Mouse (Mus musculus): ENCODE measurements at regions not wholly inside any gene's neighbourhood (a gene's known extent, or its start where the extent isn't known, plus 50 kb on each side); places are given as distances from the start of the nearest gene placed in this dataset.

DNA sequence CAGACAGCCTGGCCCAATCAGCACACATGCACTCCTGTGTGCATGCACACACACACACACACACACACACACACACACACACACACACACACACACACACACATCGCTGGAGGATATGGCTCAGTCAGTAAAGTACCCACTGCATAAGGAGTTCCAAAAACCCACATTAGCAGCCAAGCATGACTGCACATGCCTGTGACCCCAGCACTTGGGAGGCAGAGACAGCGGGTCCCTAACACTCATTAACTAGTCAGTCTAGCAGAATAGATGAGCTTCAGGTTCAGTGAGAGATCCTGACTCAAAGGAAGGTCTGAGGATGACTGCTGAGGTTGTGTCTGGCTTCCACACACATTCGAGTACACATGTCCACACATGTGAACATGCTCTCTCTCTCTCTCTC lies 65.4 kb upstream of the Thy1 start:
- DNase-seq (ENCODE audit: low spot score in 2 of 2): no peak

DNA sequence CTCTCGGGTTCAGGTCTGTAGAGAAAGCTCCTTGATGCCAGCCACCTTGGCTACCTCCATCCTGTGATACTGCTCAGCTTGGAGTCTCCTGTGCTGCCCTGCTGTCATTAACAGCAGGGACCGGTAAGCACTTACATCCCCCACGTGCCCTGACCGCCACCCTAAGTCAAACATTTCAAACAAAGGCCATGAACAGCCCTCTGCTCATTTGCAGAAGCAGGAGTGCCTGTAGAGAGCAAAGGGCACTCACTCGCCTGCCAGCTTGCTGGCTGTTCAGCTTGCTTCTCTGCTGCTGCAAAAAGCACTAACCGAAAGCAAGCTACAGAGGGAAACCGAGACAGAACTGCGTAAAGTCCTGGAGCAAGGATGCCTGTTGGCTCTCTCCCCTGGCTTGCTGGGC lies 61.8 kb upstream of the Thy1 start:
- no peak for DNase-seq (ENCODE audit: low spot score in 2 of 2)

DNA sequence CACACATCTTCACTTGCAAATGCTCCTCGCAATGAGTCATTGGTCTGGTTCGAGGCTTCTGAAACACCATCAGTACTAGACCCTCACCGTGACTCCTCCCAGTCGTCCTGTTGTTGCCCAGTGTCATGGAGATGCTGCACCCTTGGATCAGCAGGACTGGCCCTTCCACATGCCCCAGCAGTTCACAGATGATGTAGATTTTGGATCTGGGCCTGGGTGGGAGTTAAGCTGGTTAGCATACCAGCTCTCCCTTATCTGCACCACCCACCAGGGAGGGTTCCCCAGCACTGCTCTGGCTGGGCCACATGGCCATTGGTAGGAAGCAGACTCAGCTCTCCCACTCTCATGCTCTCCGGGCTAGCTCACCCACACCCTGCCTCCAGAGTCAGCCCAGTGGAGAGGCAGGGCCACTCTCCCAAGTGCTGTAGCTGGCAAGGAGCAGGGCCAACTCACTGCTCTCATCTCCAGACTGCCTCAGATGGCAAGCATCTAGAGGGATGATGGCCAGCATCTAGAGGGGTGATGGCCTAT lies 60.8 kb upstream of the Thy1 start:
- DNase-seq (ENCODE audit: low spot score in 2 of 2): no peak

DNA sequence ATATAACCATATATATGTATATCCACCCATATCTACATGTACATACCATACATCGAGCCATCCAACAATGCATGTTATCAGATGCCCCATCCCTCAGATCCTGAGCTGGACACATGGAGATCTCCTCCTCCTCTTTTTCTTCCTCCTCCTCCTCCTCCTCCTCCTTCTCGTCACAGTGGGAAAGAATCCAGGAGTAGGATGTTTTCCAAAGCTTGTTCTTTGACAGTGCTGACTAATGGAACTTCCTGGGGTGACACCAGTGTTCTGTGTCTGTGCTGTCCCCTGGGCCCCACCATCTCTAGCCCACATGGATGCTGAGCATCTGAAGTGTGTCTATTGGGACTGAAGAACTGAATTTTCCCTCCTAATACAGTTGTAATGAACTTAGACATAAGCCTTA lies 60.0 kb upstream of the Thy1 start:
- no peak for DNase-seq (ENCODE audit: low spot score in 2 of 2)

- peak; percentile 78 to 88 for DNase-seq (ENCODE audit: low spot score in 2 of 2)
Observed at GRCm38 (mm10) chr9:43984181-43985062, 58.8 kb upstream of the Thy1 start.

DNA sequence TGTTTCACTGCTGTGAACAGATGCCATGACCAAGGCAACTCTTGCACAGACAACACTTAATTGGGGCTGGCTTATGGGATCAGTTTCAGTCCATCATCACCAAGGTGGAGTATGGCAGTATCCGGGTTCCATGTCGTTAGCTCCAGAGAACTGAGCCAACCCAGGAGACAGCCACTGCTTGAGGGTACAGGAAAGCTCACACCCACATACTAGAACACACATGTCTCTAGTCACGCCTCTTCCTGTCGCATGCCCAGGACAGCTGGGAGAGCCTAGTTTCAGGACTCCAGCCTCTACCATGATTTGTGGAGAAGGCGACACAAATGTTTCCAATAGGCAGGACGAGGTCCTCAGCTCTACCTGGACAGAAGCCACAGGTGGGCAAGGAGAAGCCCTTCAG lies 55.2 kb upstream of the Thy1 start:
- DNase-seq (ENCODE audit: low spot score in 2 of 2): no peak

DNA sequence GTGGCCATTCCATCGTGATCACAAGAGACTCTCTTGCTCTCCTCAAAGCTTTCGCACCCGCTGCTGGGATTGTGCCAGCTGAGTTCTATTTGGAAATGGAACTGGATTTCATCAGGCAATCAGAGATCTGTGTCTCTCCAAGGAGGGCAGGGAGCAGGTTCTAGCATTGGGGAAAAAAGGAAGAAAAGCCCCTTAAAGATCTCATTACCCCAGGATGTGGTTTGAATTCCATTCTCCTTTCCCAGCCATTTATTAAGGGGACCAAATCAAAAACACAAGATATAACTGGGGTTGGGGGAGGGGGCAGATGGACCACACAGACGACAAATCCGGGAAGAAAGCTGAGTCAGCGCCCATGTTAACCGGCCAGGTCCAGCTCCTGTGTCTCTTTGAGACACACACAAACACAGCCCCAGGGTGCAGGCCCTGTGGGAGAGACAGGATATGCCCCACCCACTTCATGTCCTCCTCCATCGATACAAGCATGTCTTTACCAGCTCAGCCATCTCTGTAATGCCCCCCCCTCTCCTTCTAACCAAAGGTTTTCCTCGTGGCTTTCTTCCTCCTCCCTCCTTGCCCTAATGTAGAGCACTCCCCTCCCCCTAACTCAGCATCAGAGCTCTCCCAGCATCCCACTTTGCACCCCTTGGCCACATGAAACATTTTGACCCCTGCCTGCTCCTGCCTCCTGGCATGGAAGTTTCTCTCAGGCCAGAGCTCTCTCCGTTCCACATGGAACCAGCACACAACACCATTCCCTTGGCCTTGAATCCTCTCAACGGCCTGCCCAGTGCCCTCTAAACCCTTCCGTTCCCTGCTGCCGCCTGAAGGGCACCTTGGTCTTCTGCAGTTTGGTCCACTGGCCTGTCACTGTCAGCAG lies 54.0 kb upstream of the Thy1 start:
- no peak for DNase-seq (ENCODE audit: low spot score in 2 of 2)

DNA sequence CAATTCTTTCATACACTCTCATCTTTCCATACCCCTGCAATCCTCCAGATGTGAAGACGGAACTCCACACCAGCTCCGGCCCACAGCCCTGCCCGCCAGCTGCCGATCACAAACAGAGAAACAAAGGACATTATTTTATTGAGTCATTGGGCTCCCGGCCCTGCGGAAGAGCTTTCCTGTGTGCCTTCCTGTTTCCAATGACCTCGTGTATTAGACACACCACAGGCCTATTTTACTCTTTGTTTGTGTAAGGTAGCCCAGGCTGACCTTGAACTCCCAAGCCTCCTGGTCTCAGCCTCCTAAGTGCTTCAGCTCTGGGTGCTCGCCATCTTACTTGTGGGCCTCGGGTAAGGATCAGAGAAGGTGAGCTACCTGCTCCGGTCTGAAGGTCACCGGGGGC lies 53.1 kb upstream of the Thy1 start:
- no peak for DNase-seq (ENCODE audit: low spot score in 2 of 2)

DNA sequence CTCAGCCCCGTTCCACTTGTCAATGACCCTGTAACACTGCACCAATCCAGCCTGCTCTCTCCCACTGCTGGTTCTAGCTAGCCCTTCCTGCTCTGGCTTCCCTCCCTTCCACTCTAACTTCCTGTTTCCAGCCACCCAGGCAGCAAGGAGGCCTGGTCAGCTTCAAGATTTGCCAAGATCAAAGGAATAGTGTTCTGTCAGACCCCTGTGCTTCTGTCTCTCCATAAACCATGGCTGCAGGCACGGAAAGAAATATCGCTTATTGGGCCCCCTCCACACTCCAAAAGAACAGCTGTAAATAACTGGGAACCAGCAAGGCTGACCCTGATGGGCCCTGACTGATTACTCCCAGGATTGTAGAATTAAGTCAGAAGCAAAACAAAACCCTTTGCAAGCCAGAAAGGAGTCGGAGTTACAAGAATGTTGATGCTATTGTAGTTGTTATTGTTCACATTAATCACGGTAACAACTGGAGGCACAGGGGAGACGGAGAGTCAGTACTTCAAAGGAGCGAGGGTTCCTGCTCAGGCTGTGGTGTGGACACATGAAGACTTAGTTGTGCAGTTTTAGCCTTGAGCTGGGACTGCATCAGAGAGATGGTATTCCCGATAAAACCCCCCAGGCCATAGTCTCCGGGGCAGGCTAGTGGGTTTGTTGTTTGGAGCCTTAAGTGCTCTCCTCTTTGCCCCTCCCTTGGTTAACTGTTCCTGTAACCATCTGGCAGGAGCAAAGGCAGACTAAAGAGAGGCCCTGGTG lies 49.8 kb upstream of the Thy1 start:
- no peak for DNase-seq (ENCODE audit: low spot score in 2 of 2)
